Mouse (Mus musculus) liver, embryonic 11.5 days (tissue): ENCODE data around the gene Stambp. TPM values are rescaled to one million over a fixed set of nuclear protein-coding genes. Genes with fewer than 3 reads are reported as not detected.
A peak's percentile ranks its signal among the peaks of the same experiment; 100 is the strongest.

Experiments
- ATAC-seq: fragments of 200-750 bp; cut with Nextera tagmentation; replicated peaks from 2 replicates; pipeline ENCODE4 v1.8.0; 2017; ENCODE audit warnings: moderate number of reproducible peaks, mild to moderate bottlenecking, moderate TSS enrichment, moderate library complexity; ENCODE audit not compliant: low FRiP score
- DNase-seq: peaks from one replicate; pipeline ENCODE4 v3.0.0-alpha.2; 2017; ENCODE audit warnings: low spot score
- H3K27ac ChIP-seq: fragments of 300-500 bp; sonication (generic); 2 replicates; pipeline ENCODE4 v1.5.1; 2014; ENCODE audit warnings: mild to moderate bottlenecking, low read depth, low read length, control low read depth
- H3K27me3 ChIP-seq: fragments of 300-500 bp; sonication (generic); replicated peaks from 2 replicates; pipeline ENCODE4 v1.6.1; 2014; ENCODE audit warnings: low read length, mixed read lengths; ENCODE audit not compliant: control insufficient read depth, insufficient read depth
- H3K36me3 ChIP-seq: fragments of 300-500 bp; sonication (generic); 2 replicates; pipeline ENCODE4 v1.6.1; 2014; ENCODE audit warnings: mild to moderate bottlenecking, low read length, moderate library complexity, mixed read lengths; ENCODE audit not compliant: control insufficient read depth, insufficient read depth
- H3K4me1 ChIP-seq: fragments of 300-500 bp; sonication (generic); replicated peaks from 2 replicates; pipeline ENCODE4 v1.6.1; 2014; ENCODE audit warnings: low read length, mixed read lengths; ENCODE audit not compliant: control insufficient read depth, insufficient read depth
- H3K4me2 ChIP-seq: fragments of 300-500 bp; sonication (generic); 2 replicates; pipeline ENCODE4 v1.6.1; 2014; ENCODE audit warnings: mild to moderate bottlenecking, control low read depth, moderate library complexity
- H3K4me3 ChIP-seq: fragments of 300-500 bp; sonication (generic); 2 replicates; pipeline ENCODE4 v1.5.1; 2014; ENCODE audit warnings: low read depth, low read length, control low read depth
- H3K9ac ChIP-seq: fragments of 300-500 bp; sonication (generic); 2 replicates; pipeline ENCODE4 v1.6.1; 2014; ENCODE audit warnings: low read depth, low read length, control low read depth
- H3K9me3 ChIP-seq: fragments of 300-500 bp; sonication (generic); 2 replicates; pipeline ENCODE4 v1.6.1; 2016; ENCODE audit warnings: low read length, inconsistent platforms, mixed read lengths; ENCODE audit not compliant: control insufficient read depth
- WGBS: fragments of 180-500 bp; shearing (Covaris S2); extraction: QIAGEN DNeasy Blood & Tissue Kit; methylation state at CpG from one replicate; pipeline ENCODE4 v1.1.7; 2014; 5-methylcytosine and 5-hydroxymethylcytosine counted together
- polyA plus RNA-seq: library from polyadenylated mRNA; unstranded; fragments of >200 nt; fragmentation: Nextera tagmentation; extraction: Ambion mirVana; gene quantifications from 2 replicates; pipeline ENCODE4 v1.2.1, GENCODE M21; 2014

The Stambp gene
- 21.2 TPM in 2 replicates for polyA plus RNA-seq

GRCm38 (mm10) chr6:83572671-83573070 is at the start of gene Stambp:
TSS of gene Stambp (minus strand) at chr6:83572729.
- Histone ChIP-seq H3K27me3 (no peaks in the 10 kb centered on the region; the same call in 1 of the 2 replicates), H3K4me1 (peaks cover 7% of the 10 kb centered on the region; the same call in 1 of the 2 replicates), H3K9me3 (no peaks in the 10 kb centered on the region), H3K9ac (peak within 1 kb of the TSS; percentile 67), H3K4me3 (peak within 1 kb of the TSS; percentile 71), H3K27ac (peak within 1 kb of the TSS; percentile 54; the same call in 1 of the 2 replicates), H3K36me3 (no peaks in the 10 kb centered on the region), H3K4me2 (peak within 1 kb of the TSS; percentile 78)
- WGBS, result 2% methylated on average over 8 of the region's 11 CpGs
- peak; percentile 63 for ATAC-seq
- peak; percentile 52 for DNase-seq

- Histone ChIP-seq H3K27me3 (peaks cover 2% of the 10 kb centered on the region; the same call in 1 of the 2 replicates), H3K9me3 (no peaks in the 10 kb centered on the region), H3K4me1 (no peaks in the 10 kb centered on the region), H3K4me2 (no peak overlapping the region), H3K36me3 (no peaks in the 10 kb centered on the region), H3K9ac (no peak overlapping the region), H3K27ac (no peak overlapping the region), H3K4me3 (no peak overlapping the region)
- WGBS, result 59% methylated on average over 9 of the region's 9 CpGs
- ATAC-seq (no peak), DNase-seq (no peak)
Observed at GRCm38 (mm10) chr6:83619955-83620354, 47.4 kb upstream of the Stambp start.

DNA sequence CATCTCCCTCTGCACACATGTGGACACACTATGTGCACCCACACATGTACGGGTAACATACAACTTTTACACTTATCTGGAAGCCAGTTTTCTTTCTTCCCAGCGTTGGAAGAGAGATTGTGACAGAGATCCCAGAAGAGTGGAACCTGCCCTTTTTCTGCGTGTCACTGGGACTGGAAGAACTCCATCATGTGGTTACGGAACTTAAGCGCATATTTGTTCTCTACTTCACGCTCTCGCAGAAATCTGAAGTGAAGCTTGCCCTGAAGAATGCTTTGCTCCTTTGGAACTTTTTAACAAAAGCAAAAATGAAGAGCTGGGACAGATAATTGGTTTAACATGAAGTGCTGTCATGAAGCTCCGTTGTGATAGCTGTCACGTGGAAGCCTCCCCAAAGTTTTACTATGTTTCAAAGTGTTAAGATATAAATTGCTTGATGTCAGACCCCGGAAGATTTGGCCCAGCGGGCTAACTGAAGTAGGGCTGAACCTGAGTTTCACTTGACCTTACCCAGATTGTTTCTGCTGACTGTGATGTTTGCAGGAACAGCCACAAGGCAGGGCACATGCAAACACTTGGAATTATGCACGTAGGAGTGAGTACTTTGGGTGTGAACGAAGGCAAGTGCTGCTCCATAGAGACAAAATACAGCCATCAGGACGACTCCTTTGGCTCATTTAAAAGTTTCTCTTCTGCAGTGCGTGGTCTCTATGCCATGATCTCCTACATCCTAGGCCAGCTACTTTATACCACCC is 45.2 kb upstream of the Stambp start:
- DNase-seq (no peak), ATAC-seq (no peak)
- Histone ChIP-seq H3K27ac (no peak overlapping the region), H3K27me3 (peaks cover 2% of the 10 kb centered on the region; the same call in 1 of the 2 replicates), H3K36me3 (no peaks in the 10 kb centered on the region), H3K4me3 (no peak overlapping the region), H3K9me3 (no peaks in the 10 kb centered on the region), H3K4me2 (no peak overlapping the region), H3K9ac (no peak overlapping the region), H3K4me1 (no peaks in the 10 kb centered on the region)
- WGBS, result 73% methylated on average over 15 of the region's 15 CpGs

DNA sequence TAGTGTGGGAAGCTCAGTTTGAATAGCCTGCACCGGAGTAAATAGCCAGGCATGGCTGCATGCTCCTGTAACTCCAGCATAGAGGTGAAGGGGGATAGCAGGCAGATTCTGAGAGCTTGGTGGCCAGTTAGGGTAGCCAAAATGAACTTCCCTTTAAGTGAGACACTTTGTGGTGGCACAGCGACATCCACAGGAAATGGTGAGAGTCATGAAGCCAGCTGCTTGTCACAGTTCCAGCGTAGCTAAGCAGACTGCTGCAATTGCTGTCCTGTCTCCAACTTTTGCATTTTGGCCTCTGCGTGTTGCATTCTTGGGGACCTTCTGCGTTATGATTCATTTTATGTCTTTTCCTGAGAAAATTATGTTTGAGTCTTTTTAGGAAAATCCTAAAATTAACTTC is 44.0 kb upstream of the Stambp start:
- H3K4me2 ChIP-seq, result no peak overlapping the region
- WGBS, result 48% methylated on average over 5 of the region's 5 CpGs
- no peaks in the 10 kb centered on the region for H3K4me1 ChIP-seq
- H3K9ac ChIP-seq, result no peak overlapping the region
- H3K36me3 ChIP-seq, result no peaks in the 10 kb centered on the region
- DNase-seq (no peak), ATAC-seq (no peak)
- no peaks in the 10 kb centered on the region for H3K9me3 ChIP-seq
- peaks cover 2% of the 10 kb centered on the region; the same call in 1 of the 2 replicates for H3K27me3 ChIP-seq
- no peak overlapping the region for H3K4me3 ChIP-seq
- H3K27ac ChIP-seq, result no peak overlapping the region

GRCm38 (mm10) chr6:83614469-83614868 is 41.9 kb upstream of the Stambp start:
- Histone ChIP-seq H3K4me1 (no peaks in the 10 kb centered on the region), H3K9ac (no peak overlapping the region), H3K4me2 (no peak overlapping the region), H3K27me3 (0 out of 2 replicates have a peak, but pooled peaks cover 2% of the 10 kb centered on the region), H3K27ac (no peak overlapping the region), H3K4me3 (no peak overlapping the region), H3K36me3 (no peaks in the 10 kb centered on the region), H3K9me3 (no peaks in the 10 kb centered on the region)
- ATAC-seq, result no peak
- DNase-seq, result no peak
- WGBS, result 87% methylated on average over 4 of the region's 4 CpGs

- Histone ChIP-seq H3K9ac (no peak overlapping the region), H3K4me3 (no peak overlapping the region), H3K9me3 (no peaks in the 10 kb centered on the region), H3K36me3 (no peaks in the 10 kb centered on the region), H3K27me3 (no peaks in the 10 kb centered on the region), H3K4me2 (no peak overlapping the region), H3K27ac (no peak overlapping the region), H3K4me1 (no peaks in the 10 kb centered on the region)
- DNase-seq, result no peak
- 93% methylated on average over 1 of the region's 1 CpGs for WGBS
- no peak for ATAC-seq
Observed at GRCm38 (mm10) chr6:83612976-83613375, 40.4 kb upstream of the Stambp start.

- no peaks in the 10 kb centered on the region for H3K9me3 ChIP-seq
- no peak overlapping the region for H3K27ac ChIP-seq
- peak overlapping the region; percentile 70 for H3K4me2 ChIP-seq
- H3K27me3 ChIP-seq, result no peaks in the 10 kb centered on the region
- H3K36me3 ChIP-seq, result no peaks in the 10 kb centered on the region
- no peak overlapping the region for H3K4me3 ChIP-seq
- H3K4me1 ChIP-seq, result no peaks in the 10 kb centered on the region
- ATAC-seq (no peak), DNase-seq (no peak)
- no peak overlapping the region for H3K9ac ChIP-seq
- 42% methylated on average over 6 of the region's 6 CpGs for WGBS
Observed at GRCm38 (mm10) chr6:83599636-83600174, 27.2 kb upstream of the Stambp start.

DNA sequence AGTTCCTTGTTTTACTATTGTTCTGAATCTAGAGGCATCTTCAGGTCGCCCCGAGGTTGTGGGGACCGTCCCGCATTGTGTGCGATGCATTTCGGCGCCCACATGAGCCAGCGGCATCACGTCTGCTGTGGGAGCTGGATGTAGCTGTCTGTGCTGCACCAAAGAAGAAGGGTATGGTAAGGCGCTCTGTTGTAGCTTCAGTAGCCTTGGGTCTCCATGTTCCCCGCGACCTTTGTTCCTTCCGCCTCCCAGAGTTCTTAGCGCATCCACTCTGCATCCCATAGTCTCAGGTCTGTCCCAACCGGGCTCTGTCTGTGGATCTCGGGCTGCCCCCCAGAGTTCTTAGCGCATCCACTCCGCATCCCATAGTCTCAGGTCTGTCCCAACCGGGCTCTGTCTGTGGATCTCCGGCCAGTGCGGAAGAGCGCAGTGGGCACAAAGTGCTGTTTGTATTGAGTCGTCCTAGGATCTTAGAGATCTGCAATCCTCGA is 26.6 kb upstream of the Stambp start:
- Histone ChIP-seq H3K27ac (no peak overlapping the region), H3K4me1 (no peaks in the 10 kb centered on the region), H3K36me3 (no peaks in the 10 kb centered on the region), H3K27me3 (no peaks in the 10 kb centered on the region), H3K9me3 (no peaks in the 10 kb centered on the region), H3K9ac (0 out of 2 replicates have a peak overlapping the region, but pooled peaks have one; percentile 37), H3K4me3 (peak overlapping the region; percentile 30), H3K4me2 (peak overlapping the region; percentile 70)
- WGBS, result 29% methylated on average over 24 of the region's 24 CpGs
- ATAC-seq (no peak), DNase-seq (no peak)
